Mouse (Mus musculus): Measurements from ENCODE around the gene Tvp23b.

Gene Tvp23b

DNA sequence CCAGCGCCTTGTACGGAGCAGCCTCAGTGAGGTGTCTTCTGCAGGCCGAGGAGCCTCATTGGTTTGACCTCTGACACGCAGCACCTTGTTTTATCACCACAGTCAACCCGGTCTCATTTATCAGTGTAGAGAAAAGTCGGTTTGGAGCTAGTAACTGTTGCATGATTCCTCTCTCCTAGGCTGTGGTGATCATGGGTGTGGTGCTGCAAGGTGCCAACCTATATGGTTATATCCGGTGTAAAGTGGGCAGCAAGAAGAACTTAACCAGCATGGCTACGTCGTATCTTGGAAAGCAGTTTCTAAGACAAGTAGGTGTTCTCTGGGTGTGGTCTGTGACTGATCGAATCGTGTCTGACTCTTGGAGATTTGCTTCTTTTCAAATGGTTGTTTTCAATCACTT, 12.5 kb downstream of the Tvp23b start:
- in situ Hi-C loops (cut with MboI; ENCODE audit: low sequenced_read_pairs), result no loop called here

DNA sequence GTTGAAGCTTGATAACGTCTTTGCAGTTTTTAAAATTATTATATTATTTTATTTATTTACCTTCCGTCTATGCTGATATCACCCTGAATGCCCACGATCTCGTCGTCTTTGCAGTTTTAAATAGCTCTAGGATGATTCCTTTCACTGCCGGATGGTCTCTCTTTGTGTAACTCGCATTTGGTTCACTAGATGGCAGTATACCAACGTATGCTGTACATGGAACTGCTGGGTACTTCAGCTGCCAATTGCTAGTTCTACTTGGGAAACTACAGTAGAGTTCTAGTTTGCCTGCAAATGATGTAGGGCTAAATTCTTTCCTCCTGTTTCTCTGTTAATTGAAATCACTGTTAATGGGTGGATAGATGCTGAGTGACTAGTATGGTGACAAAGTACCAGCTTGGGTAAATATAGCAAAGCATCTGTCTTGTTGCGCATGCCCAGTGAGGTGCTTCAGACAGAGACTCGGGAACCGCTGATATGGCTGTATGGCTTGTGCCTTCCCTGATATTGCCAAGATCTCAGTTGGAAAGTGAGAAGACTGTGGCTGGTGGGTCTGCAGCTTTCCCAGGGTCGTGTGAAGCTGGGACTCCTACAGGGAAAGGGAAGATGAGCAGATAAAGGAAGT, 22.6 kb downstream of the Tvp23b start:
- in situ Hi-C loops (cut with MboI; ENCODE audit: low sequenced_read_pairs), result no loop called here

DNA sequence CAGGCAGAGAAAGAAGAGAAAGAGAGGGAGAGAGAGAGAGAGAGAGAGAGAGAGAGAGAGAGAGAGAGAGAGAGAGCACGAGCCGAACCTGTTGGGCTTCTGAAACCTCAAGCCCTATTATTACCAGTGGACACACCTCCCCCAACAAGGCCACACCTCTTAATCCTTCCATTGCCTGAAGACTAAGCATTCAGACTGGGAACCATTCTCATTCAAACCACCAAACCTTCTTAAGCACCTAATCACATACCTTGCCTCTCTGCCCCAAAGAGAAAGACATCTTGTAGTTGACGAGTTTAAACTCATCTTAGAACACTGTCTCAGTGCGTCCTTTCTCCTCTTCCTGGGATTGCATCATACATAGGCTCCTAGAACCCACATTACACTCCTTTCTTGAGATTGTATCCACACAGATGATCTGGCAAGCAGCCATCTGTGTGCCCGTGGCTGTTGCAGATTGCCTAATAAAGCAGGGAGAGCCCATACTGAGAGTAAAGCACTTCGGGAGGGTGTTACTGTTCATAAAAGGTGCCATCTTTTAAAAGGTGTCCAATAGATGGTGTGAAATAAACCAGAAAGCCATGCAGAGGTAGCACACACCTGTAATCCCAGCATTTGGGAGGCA, 24.7 kb downstream of the Tvp23b start:
- in situ Hi-C loops (cut with MboI; ENCODE audit: low sequenced_read_pairs), result no loop called here

DNA sequence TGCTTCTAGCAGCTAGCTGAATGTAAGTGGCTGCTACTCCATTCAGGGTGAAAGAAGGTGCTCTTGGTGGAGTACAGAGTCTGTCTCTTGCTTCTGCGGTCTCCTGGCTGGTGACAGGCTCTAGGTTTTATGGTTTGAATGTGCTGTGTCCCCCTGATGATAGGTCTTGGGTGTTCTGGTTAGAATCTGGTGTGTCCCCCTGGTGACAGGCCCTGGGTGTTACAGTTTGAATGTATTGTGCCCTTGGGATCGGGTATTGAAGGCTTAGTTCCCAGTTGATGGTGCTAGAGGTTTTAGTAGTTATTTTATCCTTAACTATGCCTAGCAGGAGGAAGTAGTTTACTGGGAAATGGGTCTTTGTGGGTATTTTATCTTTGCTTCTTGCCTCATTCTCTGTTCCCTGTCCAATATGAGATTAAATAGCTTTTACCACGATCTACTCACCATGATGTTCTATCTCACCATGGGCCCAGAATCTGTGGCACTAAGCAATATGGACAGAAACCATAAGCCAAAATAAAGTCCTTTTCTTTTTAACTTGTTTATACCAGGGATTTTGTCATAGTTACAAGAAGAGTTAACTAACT, 30.6 kb downstream of the Tvp23b start:
- in situ Hi-C loops (cut with MboI; ENCODE audit: low sequenced_read_pairs), result no loop called here

DNA sequence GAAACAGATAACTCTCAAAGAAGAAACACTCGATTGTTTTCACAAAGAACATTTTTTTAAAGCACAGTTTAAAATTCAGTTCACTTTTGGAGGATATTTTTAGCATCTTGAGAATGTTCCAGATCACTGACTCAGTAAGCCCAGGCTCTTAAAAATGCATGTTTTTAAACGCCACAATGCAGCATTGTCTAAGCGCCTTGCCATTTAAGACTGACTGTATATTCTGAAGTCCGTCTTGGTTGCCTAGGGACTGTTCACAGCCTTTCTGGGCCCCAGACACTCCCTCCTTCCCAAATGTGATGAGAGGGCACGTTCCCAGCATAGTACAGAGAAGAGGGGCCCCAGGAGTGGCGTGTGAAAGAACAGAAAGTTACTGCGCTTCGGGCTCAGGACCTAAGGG, 32.1 kb downstream of the Tvp23b start:
- in situ Hi-C loops (cut with MboI; ENCODE audit: low sequenced_read_pairs), result no loop called here

DNA sequence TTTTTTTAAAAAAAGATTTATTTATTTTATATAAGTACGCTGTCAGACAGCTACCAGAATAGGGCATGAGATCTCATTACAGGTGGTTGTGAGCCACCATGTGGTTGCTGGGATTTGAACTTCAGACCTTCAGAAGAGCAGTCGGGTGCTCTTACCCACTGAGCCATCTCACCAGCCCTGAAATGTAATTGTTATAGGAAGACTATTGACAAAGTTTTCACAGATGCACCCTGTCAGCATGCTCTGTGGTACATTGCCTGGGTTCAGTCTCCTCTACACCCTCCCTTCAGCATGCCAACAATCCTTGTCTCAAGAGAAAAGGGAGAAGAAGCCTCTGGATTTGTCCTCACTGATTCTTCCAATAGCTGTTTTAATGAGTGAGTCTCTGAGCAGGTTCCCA, 33.9 kb downstream of the Tvp23b start:
- in situ Hi-C loops (cut with MboI; ENCODE audit: low sequenced_read_pairs), result no loop called here

DNA sequence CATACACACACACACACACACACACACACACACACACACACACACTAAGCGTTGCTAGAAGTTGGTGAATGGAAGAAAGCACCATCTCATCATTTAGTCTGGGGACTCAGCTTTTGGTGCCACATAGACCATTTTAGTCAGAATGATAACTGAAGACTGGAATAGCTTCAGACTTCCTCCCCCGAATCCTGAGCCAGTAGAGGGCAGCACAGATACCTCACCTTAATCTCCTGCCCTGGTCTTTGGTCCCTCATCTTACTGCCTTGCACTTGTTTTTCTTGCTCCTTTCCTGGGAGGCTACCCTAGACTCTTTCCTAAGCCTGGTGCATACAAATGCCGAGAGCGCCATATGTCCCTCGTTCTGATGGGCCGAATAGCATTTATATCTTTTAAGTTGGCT, 35.3 kb downstream of the Tvp23b start:
- in situ Hi-C loops (cut with MboI; ENCODE audit: low sequenced_read_pairs), result no loop called here

DNA sequence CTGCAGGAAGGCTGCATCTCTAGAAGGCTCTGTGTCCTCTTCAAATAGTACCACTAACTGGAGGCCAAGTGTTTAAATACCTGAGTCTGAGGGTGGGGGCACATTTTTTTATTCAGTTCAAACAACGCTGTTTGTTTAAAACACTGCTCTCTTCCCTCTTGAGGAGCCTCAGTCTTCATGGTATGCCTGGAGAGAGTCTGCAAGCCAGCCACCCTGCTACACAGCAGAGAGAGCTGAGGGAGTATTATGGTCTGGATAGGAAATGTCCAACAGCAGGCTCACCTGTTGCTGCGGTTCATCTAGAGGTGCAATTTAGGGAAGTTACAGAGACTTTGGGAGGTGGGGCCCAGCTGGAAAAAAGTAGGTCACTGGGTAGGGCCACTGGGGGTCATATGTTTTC, 36.2 kb downstream of the Tvp23b start:
- in situ Hi-C loops (cut with MboI; ENCODE audit: low sequenced_read_pairs), result no loop called here

DNA sequence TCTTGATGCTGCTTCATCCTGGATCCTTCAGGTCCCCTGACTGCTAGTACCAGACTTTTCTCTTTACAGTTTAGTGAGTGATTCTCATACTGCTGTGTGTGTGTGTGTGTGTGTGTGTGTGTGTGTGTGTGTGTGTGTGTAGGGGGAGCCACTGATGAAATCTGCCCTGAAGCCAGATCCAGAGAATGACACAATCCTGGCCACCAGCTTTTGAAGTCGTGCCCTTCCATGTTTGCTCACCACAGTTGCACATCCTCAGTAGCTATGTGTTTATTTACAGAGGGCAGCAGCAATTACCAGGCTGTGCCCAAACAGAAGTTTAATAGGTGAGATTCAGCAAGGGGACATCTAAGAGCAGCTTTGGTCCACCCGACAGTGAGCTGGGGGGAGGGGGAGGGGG, 37.5 kb downstream of the Tvp23b start:
- in situ Hi-C loops (cut with MboI; ENCODE audit: low sequenced_read_pairs), result no loop called here

DNA sequence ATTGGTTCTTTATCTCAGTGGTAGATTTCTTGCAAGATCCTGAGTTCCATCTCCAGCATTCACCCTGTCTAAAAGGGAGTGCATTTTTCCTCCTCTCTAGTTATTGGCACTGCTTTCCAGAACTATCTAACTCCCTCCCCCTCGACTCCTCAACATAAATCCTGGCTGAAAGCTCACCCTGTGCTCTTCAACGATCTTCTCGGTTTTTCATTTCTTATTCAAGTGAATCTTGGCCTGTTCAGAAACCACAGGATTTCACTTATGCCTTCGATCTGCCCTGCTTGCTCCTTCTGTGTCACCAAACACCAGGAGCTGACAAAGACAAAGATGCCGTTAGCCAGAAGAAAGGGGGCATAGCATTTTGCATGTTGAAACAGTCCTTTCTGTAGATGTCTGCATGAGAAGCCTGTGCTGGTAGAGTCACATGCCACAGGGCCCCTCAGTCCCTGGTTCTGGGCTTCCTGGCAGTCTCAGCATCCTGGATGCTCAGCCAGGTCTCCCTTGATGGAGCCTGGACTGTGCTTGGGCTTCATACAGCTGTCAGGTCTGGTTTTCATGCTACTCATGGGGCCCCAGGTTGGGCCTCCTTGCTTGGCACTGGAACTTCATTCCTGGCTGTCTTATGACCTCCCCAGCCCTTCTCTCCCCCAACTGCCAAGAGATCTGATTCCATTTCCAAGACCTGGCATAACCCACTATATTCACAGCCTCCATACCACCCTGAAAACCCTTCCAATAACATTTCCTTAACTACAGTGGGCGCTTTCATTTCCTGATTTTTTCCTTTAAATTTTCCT, 40.9 kb downstream of the Tvp23b start:
- in situ Hi-C loops (cut with MboI; ENCODE audit: low sequenced_read_pairs), result loop anchor here (10.0 kb wide), 1 partner anchor 215 kb away; no protein-coding TSS in a partner anchor

DNA sequence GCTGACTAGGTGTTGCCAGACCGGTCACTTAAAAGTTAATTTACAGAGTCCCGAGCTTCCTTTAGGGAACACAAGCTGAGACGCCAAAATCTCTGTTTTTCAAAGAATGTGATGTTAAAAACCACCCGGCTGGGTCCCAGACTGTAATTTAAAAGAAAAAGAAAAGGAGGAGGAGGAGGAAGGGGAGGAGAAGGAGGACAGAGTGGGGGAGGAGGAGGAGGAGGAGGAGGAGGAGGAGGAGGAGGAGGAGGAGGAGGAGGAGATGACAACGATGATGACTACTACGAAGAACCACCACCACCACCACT, 41.4 kb downstream of the Tvp23b start:
- in situ Hi-C loops (cut with MboI; ENCODE audit: low sequenced_read_pairs), result loop anchor here (10.0 kb wide), 1 partner anchor 214 kb away; no protein-coding TSS in a partner anchor

DNA sequence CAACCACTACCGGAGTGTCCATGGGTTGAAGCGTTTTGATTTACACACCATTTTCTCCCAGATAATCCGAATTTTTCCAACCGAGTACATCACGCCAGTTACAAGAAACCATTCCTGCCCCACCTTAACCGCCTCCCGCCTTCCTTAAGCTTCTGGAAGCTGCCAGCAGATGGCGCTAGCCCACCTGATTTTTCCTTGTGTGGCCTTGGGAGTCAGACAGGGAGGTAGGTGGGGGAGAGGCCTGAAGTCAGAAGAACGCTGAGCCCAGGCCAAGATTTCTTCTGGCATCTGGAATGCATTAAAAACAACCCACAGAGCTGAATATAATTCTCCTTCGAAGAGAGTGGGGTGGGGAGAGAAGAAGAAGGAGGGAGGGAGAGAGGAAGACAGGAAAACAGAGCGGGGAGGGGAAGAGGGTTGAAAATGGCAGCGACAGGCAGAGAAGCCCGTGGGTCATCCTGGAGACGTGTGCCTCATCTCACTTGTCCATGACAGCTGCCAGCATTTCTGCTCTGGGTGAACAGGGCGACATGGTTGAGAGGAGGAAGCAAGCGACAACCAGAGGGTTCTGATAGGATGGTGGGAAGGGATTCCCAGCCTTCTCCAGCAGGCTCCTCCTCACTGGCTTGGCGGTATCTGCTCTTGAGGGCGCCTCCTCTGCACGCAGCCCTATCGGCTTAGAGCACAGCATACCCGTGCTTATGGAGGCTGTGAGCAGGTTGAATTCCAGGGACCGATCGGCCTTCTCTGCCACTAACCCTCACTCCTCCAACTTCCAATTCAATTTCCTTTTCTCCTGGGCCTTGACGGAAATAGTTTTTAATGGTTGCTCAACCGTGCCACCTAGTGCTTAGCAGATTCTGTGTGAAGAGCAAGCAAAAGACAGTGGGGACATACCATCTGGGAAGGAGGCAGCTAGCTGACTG, 42.1 kb downstream of the Tvp23b start:
- in situ Hi-C loops (cut with MboI; ENCODE audit: low sequenced_read_pairs), result loop anchor here (10.0 kb wide), 1 partner anchor 213 kb away; no protein-coding TSS in a partner anchor

DNA sequence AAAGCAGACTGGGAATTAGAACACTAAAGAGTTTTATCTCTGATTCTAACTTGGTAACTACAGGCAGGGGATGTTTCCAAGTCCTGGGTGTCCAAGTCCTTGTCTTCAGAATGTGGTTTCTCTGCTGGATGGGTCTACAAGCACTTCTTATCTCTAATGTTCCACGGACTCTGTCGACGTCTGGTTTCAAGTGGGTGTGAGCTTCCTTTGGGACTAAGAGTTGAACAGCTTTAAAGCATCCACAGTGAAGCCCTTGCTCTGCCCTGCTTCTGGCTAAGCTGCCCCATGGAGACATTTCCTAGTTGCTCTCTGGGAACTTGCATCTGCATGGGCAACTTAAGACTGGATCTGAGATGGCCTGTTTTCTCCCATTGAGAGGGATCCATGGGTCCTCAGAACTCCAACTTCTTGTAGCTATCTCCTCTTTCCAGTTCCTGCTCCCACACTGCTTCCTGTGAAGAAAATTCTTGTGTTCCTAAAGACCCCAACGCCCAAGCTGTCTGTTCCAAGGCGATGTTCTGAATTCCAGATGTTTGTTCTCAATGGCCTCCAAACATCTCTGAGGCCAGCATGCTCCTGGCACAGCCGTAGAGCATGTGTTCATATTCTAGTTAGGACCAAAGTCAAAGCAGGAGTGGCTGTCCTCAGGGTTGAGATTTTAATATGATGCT, 45.0 kb downstream of the Tvp23b start:
- in situ Hi-C loops (cut with MboI; ENCODE audit: low sequenced_read_pairs), result loop anchor here (10.0 kb wide), 1 partner anchor 211 kb away; no protein-coding TSS in a partner anchor

DNA sequence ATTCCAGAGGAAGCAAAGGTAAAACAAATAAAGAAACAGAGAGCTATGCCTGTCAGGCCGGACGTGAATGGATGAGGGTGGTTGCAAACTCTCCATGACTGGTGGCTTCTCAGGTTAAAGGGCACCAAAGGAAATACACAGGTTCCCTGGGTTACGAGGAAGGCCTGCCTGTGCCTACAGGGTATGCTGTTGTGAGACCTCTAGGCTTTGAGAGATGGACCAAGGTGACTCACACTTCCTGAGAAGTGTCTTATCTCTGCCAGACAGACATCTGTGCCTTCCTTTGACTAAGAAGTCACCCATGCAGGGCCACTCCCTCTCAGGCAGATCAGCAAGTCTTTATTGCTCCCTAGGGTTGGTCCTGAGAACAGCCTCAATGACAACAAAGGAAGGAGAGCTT, 50.5 kb downstream of the Tvp23b start:
- in situ Hi-C loops (cut with MboI; ENCODE audit: low sequenced_read_pairs), result loop anchor here (10.0 kb wide), 1 partner anchor 205 kb away; no protein-coding TSS in a partner anchor

DNA sequence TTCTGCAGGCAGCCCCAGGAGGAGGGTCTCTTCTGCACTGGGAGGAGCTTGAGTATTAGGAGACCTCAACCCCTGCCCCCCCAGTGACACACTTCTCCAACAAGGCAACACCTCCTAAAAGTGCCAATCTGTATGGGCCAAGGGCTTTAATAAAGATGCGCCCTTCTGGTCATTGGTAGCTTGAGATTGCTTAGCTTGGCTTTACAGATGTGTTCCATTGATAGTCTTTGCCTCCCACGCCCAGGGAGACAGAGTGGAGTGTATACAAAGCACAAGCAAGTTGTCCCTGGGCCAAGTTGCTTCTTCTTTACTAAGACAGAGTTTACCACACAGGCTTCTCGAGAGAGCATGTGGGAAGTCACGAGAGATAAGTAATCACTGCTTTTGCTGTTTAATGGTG, 51.3 kb downstream of the Tvp23b start:
- in situ Hi-C loops (cut with MboI; ENCODE audit: low sequenced_read_pairs), result no loop called here

DNA sequence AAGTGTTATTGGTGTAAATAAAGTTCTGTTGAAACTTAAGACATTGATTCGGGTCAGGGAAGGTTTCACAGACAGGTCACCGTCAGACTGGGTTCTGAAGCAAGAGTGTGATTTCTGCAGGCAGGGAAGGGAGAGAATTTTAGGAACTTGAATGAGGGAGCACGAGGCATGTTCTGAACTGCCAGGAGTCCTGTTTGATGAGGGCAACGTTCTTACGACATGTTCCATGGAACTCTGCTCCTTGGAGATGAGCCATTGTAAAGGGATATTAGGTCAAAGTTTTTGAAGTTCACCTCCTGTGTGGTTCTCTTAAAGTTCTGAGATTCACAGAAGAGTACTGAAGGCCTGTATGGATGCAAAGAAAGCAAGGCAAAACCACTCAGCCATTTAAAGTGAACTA, 51.9 kb downstream of the Tvp23b start:
- in situ Hi-C loops (cut with MboI; ENCODE audit: low sequenced_read_pairs), result no loop called here

DNA sequence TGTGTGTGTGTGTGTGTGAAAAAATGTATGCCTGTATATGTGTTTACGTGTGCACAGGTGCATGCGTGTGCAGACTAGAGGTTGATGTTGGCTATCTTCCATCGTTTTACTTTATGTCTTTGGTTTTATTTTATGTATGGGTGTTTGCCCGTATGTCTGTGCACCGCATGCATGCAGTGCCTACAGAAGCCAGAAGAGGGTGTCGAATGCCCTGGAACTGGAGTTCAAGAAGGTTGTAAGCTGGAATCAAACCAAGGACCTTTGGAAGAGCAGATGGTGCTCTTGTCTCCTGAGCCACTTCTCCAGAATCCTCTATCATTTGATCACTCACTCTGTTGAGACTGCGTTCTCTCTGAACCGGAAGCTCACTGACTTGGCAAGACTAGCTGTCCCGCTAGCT, 53.8 kb downstream of the Tvp23b start:
- in situ Hi-C loops (cut with MboI; ENCODE audit: low sequenced_read_pairs), result no loop called here

DNA sequence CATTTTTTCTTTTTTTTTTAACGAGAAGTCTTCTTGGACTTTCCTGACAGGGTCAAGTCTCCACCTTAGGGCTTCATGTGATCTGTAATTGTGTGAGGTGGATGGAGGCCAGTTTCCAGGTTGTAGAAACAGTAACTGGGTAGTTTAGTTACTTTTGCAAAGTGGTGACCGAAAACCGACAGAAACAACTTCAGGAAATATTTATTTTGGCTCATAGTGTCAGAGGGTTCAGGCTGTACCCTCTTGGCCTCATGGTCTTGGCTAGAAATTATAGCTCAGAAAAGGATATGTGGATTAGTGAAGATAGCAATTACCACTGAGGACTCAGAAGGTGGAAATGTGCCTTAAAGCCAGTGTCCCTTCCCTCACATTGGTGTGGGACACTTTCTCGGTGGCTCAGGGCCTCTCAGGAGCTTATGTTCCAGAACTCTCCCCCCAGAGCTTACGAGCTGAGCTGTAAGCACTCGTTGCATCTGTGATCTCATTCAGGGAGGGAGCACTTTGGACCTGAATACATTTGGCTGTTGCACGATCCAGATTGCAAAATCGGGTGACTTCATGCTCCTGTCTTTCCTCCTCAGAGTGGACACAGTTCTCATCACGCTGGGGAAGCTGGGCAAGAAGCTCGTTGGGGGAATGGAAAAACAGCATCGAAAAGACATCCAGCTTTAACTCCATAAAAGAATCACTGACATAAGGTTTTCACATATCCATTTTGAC, 55.7 kb downstream of the Tvp23b start:
- in situ Hi-C loops (cut with MboI; ENCODE audit: low sequenced_read_pairs), result no loop called here

DNA sequence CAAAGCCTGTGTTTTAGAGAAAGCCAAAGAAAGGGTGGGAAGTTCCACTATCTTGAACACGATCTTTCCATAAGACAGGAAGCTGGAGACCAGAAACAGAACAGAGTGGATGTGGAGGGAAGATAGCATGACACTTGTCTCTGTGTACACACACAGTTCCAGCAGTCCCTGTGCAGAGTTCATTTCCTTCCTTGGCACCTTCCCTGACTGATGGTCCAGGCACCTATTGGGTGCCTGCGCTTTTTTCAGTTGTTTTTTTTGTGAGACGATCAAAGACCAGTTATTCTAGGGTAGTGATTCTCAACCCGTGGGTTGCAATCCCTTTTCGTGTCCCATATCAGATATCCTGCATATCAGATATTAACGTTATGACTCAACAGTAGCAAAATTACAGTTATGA, 58.7 kb downstream of the Tvp23b start:
- in situ Hi-C loops (cut with MboI; ENCODE audit: low sequenced_read_pairs), result no loop called here

Measured in CH12F3 (cell line).